Mouse (Mus musculus): Measurements from ENCODE around the gene Socs3. TPM values are rescaled to one million over a fixed set of nuclear protein-coding genes. Genes with fewer than 3 reads are reported as not detected.

Gene Socs3
- polyA plus RNA-seq, 1 experiment, result 9.6 TPM

GRCm38 (mm10) chr11:117940881-117941280 lies 29.0 kb downstream of the Socs3 start:
- Histone ChIP-seq H3K4me1 (ENCODE audit: control insufficient read depth, insufficient read depth, low read length) (no peaks in the 10 kb centered on the region; the same call in 1 of the 2 replicates), H3K4me3 (replicated peaks; ENCODE audit: control insufficient read depth, low read depth, low read length) (no peak overlapping the region), H3K27ac (ENCODE audit: control insufficient read depth, insufficient read depth, low read depth, low read length, poor library complexity) (no peak overlapping the region)
- TF ChIP-seq CTCF (IDR thresholded peaks at IDR 0.05; ENCODE audit: control insufficient read depth, insufficient read depth, low read length), result no peak
- whole genome bisulfite sequencing, result 88% methylated on average over 6 of the region's 6 CpGs

DNA sequence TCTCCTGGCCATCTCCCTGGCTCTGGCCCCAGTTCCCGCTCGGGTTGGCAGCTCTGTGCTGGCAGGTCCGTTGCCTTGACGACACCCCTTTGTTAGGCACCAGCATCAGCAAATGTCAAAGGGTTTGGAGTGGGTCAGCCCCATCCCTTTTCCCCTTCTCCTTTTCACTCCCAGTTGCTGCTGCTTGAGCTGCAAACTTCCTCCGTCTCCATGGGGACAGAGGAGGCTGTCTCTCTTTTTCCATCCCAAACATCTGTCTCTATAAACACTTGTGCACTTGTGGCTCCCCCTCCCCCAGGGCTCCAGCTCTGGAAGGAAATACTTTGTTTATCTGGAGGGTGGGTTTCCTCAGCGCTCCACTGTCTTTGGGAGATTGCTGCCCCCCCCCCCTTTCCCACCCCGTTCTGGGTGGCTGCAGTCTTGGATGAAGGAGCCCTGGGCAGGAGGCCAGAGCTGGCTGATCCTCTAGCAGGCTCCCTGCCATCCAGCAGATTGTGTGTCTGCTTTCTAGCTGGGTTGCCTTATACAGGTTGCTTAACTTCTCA lies 30.0 kb downstream of the Socs3 start:
- H3K4me3 ChIP-seq (replicated peaks; ENCODE audit: control insufficient read depth, low read depth, low read length), result no peak overlapping the region
- H3K27ac ChIP-seq (ENCODE audit: control insufficient read depth, insufficient read depth, low read depth, low read length, poor library complexity), result no peak overlapping the region
- 21% methylated on average over 7 of the region's 7 CpGs for WGBS
- no peaks in the 10 kb centered on the region; the same call in 1 of the 2 replicates for H3K4me1 ChIP-seq (ENCODE audit: control insufficient read depth, insufficient read depth, low read length)
- TF ChIP-seq CTCF (IDR thresholded peaks at IDR 0.05; ENCODE audit: control insufficient read depth, insufficient read depth, low read length), result no peak
- no peak for TF ChIP-seq POLR2A (IDR thresholded peaks at IDR 0.05; ENCODE audit: borderline replicate concordance, control insufficient read depth, low read depth, low read length)

GRCm38 (mm10) chr11:117939004-117939730 lies 30.7 kb downstream of the Socs3 start:
- 80% methylated on average over 4 of the region's 4 CpGs for WGBS
- Histone ChIP-seq H3K4me1 (ENCODE audit: control insufficient read depth, insufficient read depth, low read length) (no peaks in the 10 kb centered on the region; the same call in 1 of the 2 replicates), H3K27ac (ENCODE audit: control insufficient read depth, insufficient read depth, low read depth, low read length, poor library complexity) (no peak overlapping the region), H3K4me3 (replicated peaks; ENCODE audit: control insufficient read depth, low read depth, low read length) (no peak overlapping the region)
- no peak for TF ChIP-seq CTCF (IDR thresholded peaks at IDR 0.05; ENCODE audit: control insufficient read depth, insufficient read depth, low read length)
- no peak for TF ChIP-seq POLR2A (IDR thresholded peaks at IDR 0.05; ENCODE audit: borderline replicate concordance, control insufficient read depth, low read depth, low read length)

DNA sequence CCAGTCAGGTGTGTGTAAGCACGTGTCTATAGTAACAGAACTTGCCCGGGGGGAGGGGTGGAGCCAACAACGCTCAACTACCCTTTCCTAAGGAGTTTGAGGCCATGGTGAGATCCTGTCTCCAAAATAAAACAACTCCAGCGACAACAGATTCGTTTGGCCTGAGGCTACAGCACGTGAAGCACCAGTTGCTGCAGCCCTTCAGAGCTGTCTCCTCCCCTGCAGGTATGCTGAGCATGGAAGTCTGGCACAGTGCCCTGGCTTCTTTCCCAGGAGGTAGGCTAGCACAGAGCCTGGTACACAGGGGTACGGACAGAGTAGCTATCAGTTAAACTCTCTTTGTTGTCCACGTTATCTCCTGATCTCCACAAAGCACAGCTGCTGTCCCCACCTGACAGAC lies 33.6 kb downstream of the Socs3 start:
- TF ChIP-seq CTCF (IDR thresholded peaks at IDR 0.05; ENCODE audit: control insufficient read depth, insufficient read depth, low read length) (no peak), POLR2A (IDR thresholded peaks at IDR 0.05; ENCODE audit: borderline replicate concordance, control insufficient read depth, low read depth, low read length) (no peak)
- Histone ChIP-seq H3K27ac (ENCODE audit: control insufficient read depth, insufficient read depth, low read depth, low read length, poor library complexity) (no peak overlapping the region), H3K4me1 (ENCODE audit: control insufficient read depth, insufficient read depth, low read length) (peaks cover under 1% of the 10 kb centered on the region; the same call in 1 of the 2 replicates), H3K4me3 (replicated peaks; ENCODE audit: control insufficient read depth, low read depth, low read length) (no peak overlapping the region)
- 45% methylated on average over 8 of the region's 8 CpGs for WGBS

DNA sequence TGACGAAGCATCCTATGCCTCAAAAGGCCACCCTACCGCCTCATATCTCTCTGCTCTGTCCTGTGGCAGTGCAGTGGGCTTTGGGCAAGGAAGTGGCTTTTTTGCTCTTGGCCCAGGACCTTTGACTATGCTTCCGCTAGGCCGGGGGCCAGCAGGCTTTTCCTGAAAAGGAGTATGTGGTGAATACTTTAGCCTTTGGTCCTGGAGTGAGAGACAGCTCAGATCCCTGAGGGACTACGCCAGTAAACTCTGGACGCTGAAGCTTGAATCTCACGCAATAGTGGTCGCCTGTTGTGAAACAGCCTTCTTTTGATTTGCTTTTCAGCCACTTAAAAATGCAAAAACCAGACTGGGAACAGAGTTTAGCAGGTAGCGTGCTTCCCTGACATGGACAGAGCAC lies 34.2 kb downstream of the Socs3 start:
- Histone ChIP-seq H3K4me3 (replicated peaks; ENCODE audit: control insufficient read depth, low read depth, low read length) (no peak overlapping the region), H3K4me1 (ENCODE audit: control insufficient read depth, insufficient read depth, low read length) (peaks cover 1% of the 10 kb centered on the region; the same call in 1 of the 2 replicates), H3K27ac (ENCODE audit: control insufficient read depth, insufficient read depth, low read depth, low read length, poor library complexity) (no peak overlapping the region)
- WGBS, result 18% methylated on average over 9 of the region's 9 CpGs
- no peak for TF ChIP-seq POLR2A (IDR thresholded peaks at IDR 0.05; ENCODE audit: borderline replicate concordance, control insufficient read depth, low read depth, low read length)
- no peak for TF ChIP-seq CTCF (IDR thresholded peaks at IDR 0.05; ENCODE audit: control insufficient read depth, insufficient read depth, low read length)

GRCm38 (mm10) chr11:117934576-117935368 lies 35.1 kb downstream of the Socs3 start:
- Histone ChIP-seq H3K27ac (ENCODE audit: control insufficient read depth, insufficient read depth, low read depth, low read length, poor library complexity) (no peak overlapping the region), H3K4me1 (ENCODE audit: control insufficient read depth, insufficient read depth, low read length) (peaks cover 1% of the 10 kb centered on the region; the same call in 1 of the 2 replicates), H3K4me3 (replicated peaks; ENCODE audit: control insufficient read depth, low read depth, low read length) (no peak overlapping the region)
- TF ChIP-seq POLR2A (IDR thresholded peaks at IDR 0.05; ENCODE audit: borderline replicate concordance, control insufficient read depth, low read depth, low read length) (no peak), CTCF (IDR thresholded peaks at IDR 0.05; ENCODE audit: control insufficient read depth, insufficient read depth, low read length) (no peak)
- 75% methylated on average over 5 of the region's 5 CpGs for WGBS

GRCm38 (mm10) chr11:117934168-117934567 lies 35.7 kb downstream of the Socs3 start:
- WGBS, result 70% methylated on average over 2 of the region's 2 CpGs
- Histone ChIP-seq H3K27ac (ENCODE audit: control insufficient read depth, insufficient read depth, low read depth, low read length, poor library complexity) (no peak overlapping the region), H3K4me1 (ENCODE audit: control insufficient read depth, insufficient read depth, low read length) (peaks cover 1% of the 10 kb centered on the region; the same call in 1 of the 2 replicates), H3K4me3 (replicated peaks; ENCODE audit: control insufficient read depth, low read depth, low read length) (no peak overlapping the region)
- TF ChIP-seq CTCF (IDR thresholded peaks at IDR 0.05; ENCODE audit: control insufficient read depth, insufficient read depth, low read length) (no peak), POLR2A (IDR thresholded peaks at IDR 0.05; ENCODE audit: borderline replicate concordance, control insufficient read depth, low read depth, low read length) (no peak)

DNA sequence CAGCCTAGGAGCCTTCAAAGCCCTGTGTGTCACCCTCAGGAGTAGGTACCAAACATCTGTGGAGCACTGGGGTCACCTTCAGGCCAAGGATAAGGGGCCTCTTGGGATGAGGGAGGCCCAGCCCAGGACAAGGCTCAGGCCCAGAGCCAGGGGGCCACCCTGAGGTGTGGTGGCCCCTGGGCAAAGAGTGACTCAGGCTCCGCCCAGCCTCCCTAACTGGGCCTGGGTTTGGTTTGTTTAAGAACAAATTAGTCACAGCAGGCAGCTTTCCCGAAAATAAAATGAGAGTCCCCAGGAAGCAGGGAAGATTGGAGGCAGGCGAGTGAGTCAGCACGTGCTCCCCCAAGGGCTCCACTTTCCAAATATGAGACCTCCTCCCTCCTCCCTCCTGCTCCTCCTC lies 37.7 kb downstream of the Socs3 start:
- TF ChIP-seq CTCF (IDR thresholded peaks at IDR 0.05; ENCODE audit: control insufficient read depth, insufficient read depth, low read length) (no peak), POLR2A (IDR thresholded peaks at IDR 0.05; ENCODE audit: borderline replicate concordance, control insufficient read depth, low read depth, low read length) (no peak)
- WGBS, result 80% methylated on average over 4 of the region's 4 CpGs
- no peak overlapping the region for H3K27ac ChIP-seq (ENCODE audit: control insufficient read depth, insufficient read depth, low read depth, low read length, poor library complexity)
- H3K4me3 ChIP-seq (replicated peaks; ENCODE audit: control insufficient read depth, low read depth, low read length), result no peak overlapping the region
- peaks cover 1% of the 10 kb centered on the region; the same call in 1 of the 2 replicates for H3K4me1 ChIP-seq (ENCODE audit: control insufficient read depth, insufficient read depth, low read length)

Data from bone marrow, adult 2 months (tissue).